Mouse (Mus musculus): ENCODE results near the gene Tmem184a. TPM values are rescaled to one million over a fixed set of nuclear protein-coding genes. Genes with fewer than 3 reads are reported as not detected.

Tmem184a gene
- total RNA-seq, 2 experiments from 2014 or later: 0.89 TPM; not detected in 1

DNA sequence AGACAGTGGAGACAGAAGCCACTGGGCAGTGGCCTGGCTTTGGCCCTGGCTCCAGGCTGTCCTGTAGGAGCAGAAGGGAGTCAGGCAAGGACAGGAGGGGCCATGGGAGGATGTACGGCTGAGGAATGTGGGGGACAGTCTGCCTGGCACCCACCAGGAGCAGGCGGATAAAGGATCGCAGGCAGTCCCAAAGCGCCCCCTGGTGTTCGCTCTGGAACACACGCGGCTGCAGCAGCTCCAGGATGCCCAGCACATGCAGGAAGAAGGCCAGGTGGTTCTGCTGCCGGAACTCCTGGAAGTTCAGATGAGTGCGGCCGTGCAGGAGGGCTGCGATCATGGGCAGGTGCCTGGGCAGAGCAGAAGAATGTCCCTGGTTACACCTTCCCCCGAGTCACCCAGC, 65.0 kb downstream of the Tmem184a start:
- DNase-seq (ENCODE audit: low spot score in 2 of 2): peak; percentile 53 to 60
- intact Hi-C loops (cut with DNase I): no loop called here

Small RNA genes within 50 kb of the gene (microRNA-seq; reads per million reads assigned to microRNA genes)
- 5.3 reads per million, percentile 18 among the genes with 10 or more reads in this experiment for gene Mir7037

Other genes starting within 250 kb of the Tmem184a start
- gene Micall2, start 83.6 kb downstream of the Tmem184a start, total RNA-seq (2021): 1 to 10 TPM; 1.7 to 3.4 TPM
- gene Ints1, start 44.2 kb downstream of the Tmem184a start, total RNA-seq (2021): 10 to 100 TPM; 95.5 to 96.2 TPM
- 1 to 10 TPM; 8.2 to 8.8 TPM for gene Mafk, start 28.4 kb downstream of the Tmem184a start, total RNA-seq (2021)
- not detected for gene Gm26938, start 6.5 kb upstream of the Tmem184a start, total RNA-seq (2021)
- 10 to 100 TPM; 19.3 to 19.9 TPM for gene Psmg3, start 7.0 kb upstream of the Tmem184a start, total RNA-seq (2021)
- gene Elfn1, start 88.0 kb upstream of the Tmem184a start, total RNA-seq (2021): 10 to 100 TPM; 32.8 to 34.6 TPM